Mouse (Mus musculus) hindbrain, embryonic 14.5 days (tissue): Measurements from ENCODE around the gene Utp18. TPM values are rescaled to one million over a fixed set of nuclear protein-coding genes. Genes with fewer than 3 reads are reported as not detected.
"Not testable (repeated sequence)": the region's sequence is repeated elsewhere in the genome, so short reads cannot be mapped to it uniquely, and the experiment has no call there.

Experiments
- ATAC-seq: fragments of 200-750 bp; cut with Nextera tagmentation; 2 replicates; pipeline ENCODE4 v1.8.0; 2017; ENCODE audit warnings: moderate number of reproducible peaks, mild to moderate bottlenecking, moderate TSS enrichment, moderate library complexity; ENCODE audit not compliant: low FRiP score
- DNase-seq: peaks from one replicate; pipeline ENCODE4 v3.0.0-alpha.2; 2015; ENCODE audit warnings: low spot score
- H3K27ac ChIP-seq: fragments of 300-500 bp; sonication (generic); 2 replicates; pipeline ENCODE4 v1.5.1; 2014; ENCODE audit warnings: mild to moderate bottlenecking, moderate library complexity
- H3K27me3 ChIP-seq: fragments of 300-500 bp; sonication (generic); 2 replicates; pipeline ENCODE4 v1.6.1; 2014; ENCODE audit warnings: mild to moderate bottlenecking, low read length, mixed read lengths; ENCODE audit not compliant: control insufficient read depth, insufficient read depth
- H3K36me3 ChIP-seq: fragments of 300-500 bp; sonication (generic); replicated peaks from 2 replicates; pipeline ENCODE4 v1.6.1; 2014; ENCODE audit not compliant: control insufficient read depth, insufficient read depth
- H3K4me1 ChIP-seq: fragments of 300-500 bp; sonication (generic); replicated peaks from 2 replicates; pipeline ENCODE4 v1.6.1; 2014; ENCODE audit warnings: antibody characterized with exemption, low read length, mixed read lengths; ENCODE audit not compliant: control insufficient read depth, insufficient read depth
- H3K4me2 ChIP-seq: fragments of 300-500 bp; sonication (generic); replicated peaks from 2 replicates; pipeline ENCODE4 v1.6.1; 2014; ENCODE audit warnings: mild to moderate bottlenecking, moderate library complexity
- H3K4me3 ChIP-seq: fragments of 300-500 bp; sonication (generic); replicated peaks from 2 replicates; pipeline ENCODE4 v1.5.1; 2014; ENCODE audit warnings: mild to moderate bottlenecking, low read length
- H3K9ac ChIP-seq: fragments of 300-500 bp; sonication (generic); 2 replicates; pipeline ENCODE4 v1.6.1; 2014
- H3K9me3 ChIP-seq: fragments of 300-500 bp; sonication (generic); 2 replicates; pipeline ENCODE4 v1.6.1; 2016; ENCODE audit warnings: low read length; ENCODE audit not compliant: control insufficient read depth
- WGBS: fragments of 180-500 bp; shearing (Covaris S2); extraction: QIAGEN DNeasy Blood & Tissue Kit; methylation state at CpG from one replicate; pipeline ENCODE4 v1.1.7; 2014; 5-methylcytosine and 5-hydroxymethylcytosine counted together
- polyA plus RNA-seq: library from polyadenylated mRNA; unstranded; fragments of >200 nt; fragmentation: Nextera tagmentation; extraction: Ambion mirVana; gene quantifications from 2 replicates; pipeline ENCODE4 v1.2.1, GENCODE M21; 2014

Utp18 gene
- polyA plus RNA-seq = 35.4 and 35.7 TPM in 2 replicates

- Histone ChIP-seq H3K27ac (peak within 1 kb of the TSS; percentile 86), H3K9ac (peak within 1 kb of the TSS; percentile 87), H3K4me1 (peaks cover 39% of the 10 kb centered on the region), H3K27me3 (no peaks in the 10 kb centered on the region), H3K9me3 (no peaks in the 10 kb centered on the region), H3K36me3 (peaks cover 12% of the 10 kb centered on the region), H3K4me2 (peak within 1 kb of the TSS; percentile 90), H3K4me3 (peak within 1 kb of the TSS; percentile 98)
- peak; percentile 98 for DNase-seq
- peak; percentile 97 for ATAC-seq
- 1% methylated on average over 77 of the region's 83 CpGs for WGBS
Observed at GRCm38 (mm10) chr11:93885572-93886410, at the start of gene Utp18, which contains the start of gene Mbtd1. Gene Utp18, minus strand, starts transcription at chr11:93885766. Gene Mbtd1, plus strand, starts transcription at chr11:93885852.

GRCm38 (mm10) chr11:93929106-93929505 is 43.5 kb upstream of the Utp18 start:
- ATAC-seq (no peak), DNase-seq (no peak)
- Histone ChIP-seq H3K9ac (no peak overlapping the region), H3K36me3 (peaks cover 92% of the 10 kb centered on the region), H3K4me2 (no peak overlapping the region), H3K4me1 (no peaks in the 10 kb centered on the region), H3K27me3 (no peaks in the 10 kb centered on the region), H3K9me3 (no peaks in the 10 kb centered on the region), H3K27ac (no peak overlapping the region), H3K4me3 (no peak overlapping the region)

- not testable (repeated sequence) for ATAC-seq, H3K9ac ChIP-seq, H3K4me1 ChIP-seq, H3K9me3 ChIP-seq, H3K4me3 ChIP-seq, H3K27ac ChIP-seq, DNase-seq, H3K4me2 ChIP-seq, H3K27me3 ChIP-seq
- 94% methylated on average over 2 of the region's 2 CpGs for WGBS
- H3K36me3 ChIP-seq = peaks cover 93% of the 10 kb centered on the region
Observed at GRCm38 (mm10) chr11:93915019-93915418, 29.5 kb upstream of the Utp18 start.

GRCm38 (mm10) chr11:93911603-93912002 is 26.0 kb upstream of the Utp18 start:
- Histone ChIP-seq H3K9me3 (no peaks in the 10 kb centered on the region), H3K27me3 (no peaks in the 10 kb centered on the region), H3K9ac (no peak overlapping the region), H3K27ac (no peak overlapping the region), H3K4me2 (no peak overlapping the region), H3K36me3 (peaks cover 94% of the 10 kb centered on the region), H3K4me3 (no peak overlapping the region), H3K4me1 (no peaks in the 10 kb centered on the region)
- 93% methylated on average over 3 of the region's 3 CpGs for WGBS
- ATAC-seq = no peak
- no peak for DNase-seq

GRCm38 (mm10) chr11:93908829-93909228 is 23.3 kb upstream of the Utp18 start:
- no peaks in the 10 kb centered on the region for H3K9me3 ChIP-seq
- peaks cover 86% of the 10 kb centered on the region for H3K36me3 ChIP-seq
- H3K9ac ChIP-seq = no peak overlapping the region
- DNase-seq (no peak), ATAC-seq (no peak)
- no peak overlapping the region for H3K27ac ChIP-seq
- H3K4me2 ChIP-seq = no peak overlapping the region
- H3K27me3 ChIP-seq = no peaks in the 10 kb centered on the region
- 94% methylated on average over 9 of the region's 9 CpGs for WGBS
- no peaks in the 10 kb centered on the region for H3K4me1 ChIP-seq
- no peak overlapping the region for H3K4me3 ChIP-seq

- H3K36me3 ChIP-seq = peaks cover 77% of the 10 kb centered on the region
- no peak overlapping the region for H3K9ac ChIP-seq
- no peaks in the 10 kb centered on the region for H3K9me3 ChIP-seq
- no peak overlapping the region for H3K4me2 ChIP-seq
- H3K27me3 ChIP-seq = no peaks in the 10 kb centered on the region
- H3K4me3 ChIP-seq = no peak overlapping the region
- ATAC-seq (no peak), DNase-seq (no peak)
- WGBS = 91% methylated on average over 3 of the region's 3 CpGs
- H3K27ac ChIP-seq = no peak overlapping the region
- no peaks in the 10 kb centered on the region for H3K4me1 ChIP-seq
Observed at GRCm38 (mm10) chr11:93907839-93908238, 22.3 kb upstream of the Utp18 start.

GRCm38 (mm10) chr11:93906834-93907233 is 21.3 kb upstream of the Utp18 start:
- Histone ChIP-seq H3K36me3 (peaks cover 68% of the 10 kb centered on the region), H3K27me3 (no peaks in the 10 kb centered on the region), H3K4me3 (no peak overlapping the region), H3K9me3 (no peaks in the 10 kb centered on the region), H3K4me2 (no peak overlapping the region), H3K4me1 (no peaks in the 10 kb centered on the region), H3K27ac (no peak overlapping the region), H3K9ac (no peak overlapping the region)
- WGBS = 95% methylated on average over 4 of the region's 4 CpGs
- ATAC-seq = no peak
- no peak for DNase-seq

GRCm38 (mm10) chr11:93897732-93898131 is 12.2 kb upstream of the Utp18 start:
- 83% methylated on average over 3 of the region's 3 CpGs for WGBS
- peaks cover 13% of the 10 kb centered on the region; the same call in 1 of the 2 replicates for H3K36me3 ChIP-seq
- no peaks in the 10 kb centered on the region for H3K9me3 ChIP-seq
- no peaks in the 10 kb centered on the region for H3K27me3 ChIP-seq
- no peaks in the 10 kb centered on the region for H3K4me1 ChIP-seq
- H3K4me3 ChIP-seq = no peak overlapping the region
- ATAC-seq (no peak), DNase-seq (no peak)
- no peak overlapping the region for H3K4me2 ChIP-seq
- H3K9ac ChIP-seq = no peak overlapping the region
- no peak overlapping the region for H3K27ac ChIP-seq

- peak overlapping the region; percentile 98 for H3K4me3 ChIP-seq
- ATAC-seq = no peak
- 5% methylated on average over 4 of the region's 4 CpGs for WGBS
- H3K27ac ChIP-seq = no peak overlapping the region
- DNase-seq = no peak
- no peaks in the 10 kb centered on the region for H3K27me3 ChIP-seq
- H3K9ac ChIP-seq = peak overlapping the region; percentile 87
- H3K9me3 ChIP-seq = no peaks in the 10 kb centered on the region
- H3K4me1 ChIP-seq = peaks cover 39% of the 10 kb centered on the region
- H3K4me2 ChIP-seq = peak overlapping the region; percentile 90
- peaks cover 8% of the 10 kb centered on the region for H3K36me3 ChIP-seq
Observed at GRCm38 (mm10) chr11:93887080-93887447, 1.5 kb upstream of the Utp18 start.
